Mouse (Mus musculus): ENCODE measurements around the gene Lancl2. TPM values are rescaled to one million over a fixed set of nuclear protein-coding genes. Genes with fewer than 3 reads are reported as not detected.
A peak's percentile ranks its signal among the peaks of the same experiment; 100 is the strongest.

The Lancl2 gene
- polyA plus RNA-seq, 1 experiment from 2014 or later = 104 TPM

- 68% methylated on average over 3 of the region's 3 CpGs for WGBS
- no peak overlapping the region for H3K27ac ChIP-seq (ENCODE audit: low read length)
- no peaks in the 10 kb centered on the region for H3K27me3 ChIP-seq (ENCODE audit: control insufficient read depth, insufficient read depth, low read depth, low read length)
- H3K4me1 ChIP-seq (ENCODE audit: control insufficient read depth, insufficient read depth, low read length) = peaks cover 4% of the 10 kb centered on the region; the same call in 1 of the 2 replicates
- H3K9ac ChIP-seq (ENCODE audit: low read depth, low read length) = no peak overlapping the region
- H3K36me3 ChIP-seq (ENCODE audit: control insufficient read depth, insufficient read depth, low read length) = peaks cover 3% of the 10 kb centered on the region; the same call in 1 of the 2 replicates
- ATAC-seq = 0 out of 2 replicates have a peak, but pooled peaks have one; percentile 28
- H3K4me2 ChIP-seq (ENCODE audit: low read length) = no peak overlapping the region
- H3K9me3 ChIP-seq (replicated peaks; ENCODE audit: control insufficient read depth, low read length, poor library complexity, severe bottlenecking) = no peaks in the 10 kb centered on the region
- H3K4me3 ChIP-seq (ENCODE audit: low read depth, low read length) = no peak overlapping the region
These were observed 62.9 kb downstream of the Lancl2 start for GRCm38 (mm10) chr6:57765095-57765878.

- no peaks in the 10 kb centered on the region for H3K9me3 ChIP-seq (replicated peaks; ENCODE audit: control insufficient read depth, low read length, poor library complexity, severe bottlenecking)
- H3K36me3 ChIP-seq (ENCODE audit: control insufficient read depth, insufficient read depth, low read length) = 0 out of 2 replicates have a peak, but pooled peaks cover 3% of the 10 kb centered on the region
- no peak overlapping the region for H3K9ac ChIP-seq (ENCODE audit: low read depth, low read length)
- no peak overlapping the region for H3K4me3 ChIP-seq (ENCODE audit: low read depth, low read length)
- no peak for ATAC-seq
- H3K27ac ChIP-seq (ENCODE audit: low read length) = no peak overlapping the region
- peaks cover 4% of the 10 kb centered on the region; the same call in 1 of the 2 replicates for H3K4me1 ChIP-seq (ENCODE audit: control insufficient read depth, insufficient read depth, low read length)
- H3K4me2 ChIP-seq (ENCODE audit: low read length) = no peak overlapping the region
- WGBS = 92% methylated on average over 1 of the region's 1 CpGs
- H3K27me3 ChIP-seq (ENCODE audit: control insufficient read depth, insufficient read depth, low read depth, low read length) = no peaks in the 10 kb centered on the region
These were observed 63.9 kb downstream of the Lancl2 start for GRCm38 (mm10) chr6:57766287-57766686.

- no peak overlapping the region for H3K27ac ChIP-seq (ENCODE audit: low read length)
These were observed 65.0 kb downstream of the Lancl2 start for GRCm38 (mm10) chr6:57767112-57767868.

GRCm38 (mm10) chr6:57768948-57769525 lies 66.7 kb downstream of the Lancl2 start:
- no peak overlapping the region for H3K9ac ChIP-seq (ENCODE audit: low read depth, low read length)
- peaks cover 10% of the 10 kb centered on the region; the same call in 1 of the 2 replicates for H3K36me3 ChIP-seq (ENCODE audit: control insufficient read depth, insufficient read depth, low read length)
- no peak for ATAC-seq
- no peak overlapping the region for H3K4me3 ChIP-seq (ENCODE audit: low read depth, low read length)
- no peaks in the 10 kb centered on the region for H3K9me3 ChIP-seq (replicated peaks; ENCODE audit: control insufficient read depth, low read length, poor library complexity, severe bottlenecking)
- H3K4me2 ChIP-seq (ENCODE audit: low read length) = no peak overlapping the region
- H3K27ac ChIP-seq (ENCODE audit: low read length) = no peak overlapping the region
- WGBS = 94% methylated on average over 7 of the region's 7 CpGs
- peaks cover 4% of the 10 kb centered on the region; the same call in 1 of the 2 replicates for H3K4me1 ChIP-seq (ENCODE audit: control insufficient read depth, insufficient read depth, low read length)
- no peaks in the 10 kb centered on the region for H3K27me3 ChIP-seq (ENCODE audit: control insufficient read depth, insufficient read depth, low read depth, low read length)

More at GRCm38 (mm10) chr6:57767112-57767868, 65.0 kb downstream of the Lancl2 start:
- ATAC-seq = no peak
- Histone ChIP-seq H3K36me3 (ENCODE audit: control insufficient read depth, insufficient read depth, low read length) (0 out of 2 replicates have a peak, but pooled peaks cover under 1% of the 10 kb centered on the region), H3K9me3 (replicated peaks; ENCODE audit: control insufficient read depth, low read length, poor library complexity, severe bottlenecking) (no peaks in the 10 kb centered on the region), H3K9ac (ENCODE audit: low read depth, low read length) (no peak overlapping the region), H3K4me2 (ENCODE audit: low read length) (no peak overlapping the region), H3K4me1 (ENCODE audit: control insufficient read depth, insufficient read depth, low read length) (peaks cover 4% of the 10 kb centered on the region; the same call in 1 of the 2 replicates), H3K4me3 (ENCODE audit: low read depth, low read length) (no peak overlapping the region), H3K27me3 (ENCODE audit: control insufficient read depth, insufficient read depth, low read depth, low read length) (no peaks in the 10 kb centered on the region)
- 80% methylated on average over 8 of the region's 8 CpGs for WGBS

- Histone ChIP-seq H3K4me3 (ENCODE audit: low read depth, low read length) (no peak overlapping the region), H3K27me3 (ENCODE audit: control insufficient read depth, insufficient read depth, low read depth, low read length) (no peaks in the 10 kb centered on the region), H3K27ac (ENCODE audit: low read length) (no peak overlapping the region), H3K36me3 (ENCODE audit: control insufficient read depth, insufficient read depth, low read length) (peaks cover 15% of the 10 kb centered on the region), H3K9ac (ENCODE audit: low read depth, low read length) (no peak overlapping the region), H3K9me3 (replicated peaks; ENCODE audit: control insufficient read depth, low read length, poor library complexity, severe bottlenecking) (no peaks in the 10 kb centered on the region), H3K4me2 (ENCODE audit: low read length) (no peak overlapping the region), H3K4me1 (ENCODE audit: control insufficient read depth, insufficient read depth, low read length) (no peaks in the 10 kb centered on the region)
- no peak for ATAC-seq
- WGBS = 90% methylated on average over 1 of the region's 1 CpGs
These were observed 68.3 kb downstream of the Lancl2 start for GRCm38 (mm10) chr6:57770467-57771190.

- H3K4me1 ChIP-seq (ENCODE audit: control insufficient read depth, insufficient read depth, low read length) = no peaks in the 10 kb centered on the region
- H3K9ac ChIP-seq (ENCODE audit: low read depth, low read length) = no peak overlapping the region
These were observed 71.5 kb downstream of the Lancl2 start for GRCm38 (mm10) chr6:57773792-57774191.

GRCm38 (mm10) chr6:57780359-57780758 lies 78.0 kb downstream of the Lancl2 start:
- Histone ChIP-seq H3K9me3 (replicated peaks; ENCODE audit: control insufficient read depth, low read length, poor library complexity, severe bottlenecking) (no peaks in the 10 kb centered on the region), H3K4me3 (ENCODE audit: low read depth, low read length) (no peak overlapping the region), H3K4me2 (ENCODE audit: low read length) (no peak overlapping the region), H3K9ac (ENCODE audit: low read depth, low read length) (no peak overlapping the region), H3K36me3 (ENCODE audit: control insufficient read depth, insufficient read depth, low read length) (no peaks in the 10 kb centered on the region), H3K27ac (ENCODE audit: low read length) (no peak overlapping the region), H3K27me3 (ENCODE audit: control insufficient read depth, insufficient read depth, low read depth, low read length) (no peaks in the 10 kb centered on the region), H3K4me1 (ENCODE audit: control insufficient read depth, insufficient read depth, low read length) (no peaks in the 10 kb centered on the region)
- WGBS = 92% methylated on average over 3 of the region's 3 CpGs
- no peak for ATAC-seq

More at GRCm38 (mm10) chr6:57773792-57774191, 71.5 kb downstream of the Lancl2 start:
- Histone ChIP-seq H3K4me2 (ENCODE audit: low read length) (no peak overlapping the region), H3K9me3 (replicated peaks; ENCODE audit: control insufficient read depth, low read length, poor library complexity, severe bottlenecking) (no peaks in the 10 kb centered on the region), H3K27me3 (ENCODE audit: control insufficient read depth, insufficient read depth, low read depth, low read length) (no peaks in the 10 kb centered on the region), H3K36me3 (ENCODE audit: control insufficient read depth, insufficient read depth, low read length) (peaks cover 15% of the 10 kb centered on the region), H3K27ac (ENCODE audit: low read length) (no peak overlapping the region), H3K4me3 (ENCODE audit: low read depth, low read length) (no peak overlapping the region)
- 89% methylated on average over 1 of the region's 1 CpGs for WGBS
- ATAC-seq = no peak

- WGBS = 93% methylated on average over 1 of the region's 1 CpGs
- Histone ChIP-seq H3K36me3 (ENCODE audit: control insufficient read depth, insufficient read depth, low read length) (no peaks in the 10 kb centered on the region), H3K4me1 (ENCODE audit: control insufficient read depth, insufficient read depth, low read length) (no peaks in the 10 kb centered on the region), H3K27ac (ENCODE audit: low read length) (no peak overlapping the region), H3K4me2 (ENCODE audit: low read length) (no peak overlapping the region), H3K9me3 (replicated peaks; ENCODE audit: control insufficient read depth, low read length, poor library complexity, severe bottlenecking) (no peaks in the 10 kb centered on the region), H3K27me3 (ENCODE audit: control insufficient read depth, insufficient read depth, low read depth, low read length) (no peaks in the 10 kb centered on the region), H3K9ac (ENCODE audit: low read depth, low read length) (no peak overlapping the region), H3K4me3 (ENCODE audit: low read depth, low read length) (no peak overlapping the region)
- ATAC-seq = no peak
These were observed 80.3 kb downstream of the Lancl2 start for GRCm38 (mm10) chr6:57782658-57783057.
